Mouse (Mus musculus) embryonic fibroblast, embryonic 13.5 days (primary cell): Measurements from ENCODE around the gene Anks1b.

Experiments used
- CTCF ChIP-seq: IDR thresholded peaks from 2 replicates; pipeline ENCODE4 v1.5.1; 2011; ENCODE audit warnings: mild to moderate bottlenecking, control low read depth, low read length, moderate library complexity, borderline replicate concordance; ENCODE audit not compliant: insufficient read depth
- POLR2A ChIP-seq: IDR thresholded peaks from 2 replicates; pipeline ENCODE4 v1.6.1; 2011; ENCODE audit warnings: low read depth, mild to moderate bottlenecking, control low read depth, low read length, moderate library complexity

GRCm38 (mm10) chr10:90892728-90893127 is 1019.4 kb downstream of the Anks1b start:
- no peak for TF ChIP-seq POLR2A
- no peak for TF ChIP-seq CTCF
